Mouse (Mus musculus): Measurements from ENCODE around the gene Fastkd1. TPM values are rescaled to one million over a fixed set of nuclear protein-coding genes. Genes with fewer than 3 reads are reported as not detected.
A peak's percentile ranks its signal among the peaks of the same experiment; 100 is the strongest.
"Not testable (repeated sequence)": the region's sequence is repeated elsewhere in the genome, so short reads cannot be mapped to it uniquely, and the experiment has no call there.

Gene Fastkd1
- 10 to 100 TPM; 15.3 to 16.3 TPM for total RNA-seq (2021)
- long read RNA-seq, experiment 1, partial matches to known transcripts: 2 of 3 reads
- long read RNA-seq, experiment 1, other reads (novel, unspliced or antisense): 1 of 3 reads
- long read RNA-seq, experiment 2, partial matches to known transcripts: 3 of 3 reads
- long read RNA-seq, experiment 2, other reads (novel, unspliced or antisense): 0 of 3 reads

GRCm38 (mm10) chr2:69712981-69713625 lies at the start of gene Fastkd1:
TSS of gene Fastkd1 (minus strand) at chr2:69713516.
- DNase-seq: peak; percentile 75
- intact Hi-C loops (cut with DNase I): no loop called here

GRCm38 (mm10) chr2:69760980-69761379 lies 47.7 kb upstream of the Fastkd1 start:
- intact Hi-C loops (cut with DNase I): no loop called here
- no peak for DNase-seq

GRCm38 (mm10) chr2:69745091-69745490 lies 31.8 kb upstream of the Fastkd1 start:
- intact Hi-C loops (cut with DNase I): no loop called here
- DNase-seq: no peak

GRCm38 (mm10) chr2:69723519-69723825 lies 10.2 kb upstream of the Fastkd1 start:
- no peak for DNase-seq
- intact Hi-C loops (cut with DNase I): no loop called here

- intact Hi-C loops (cut with DNase I): no loop called here
- DNase-seq: peak; percentile 86 to 87
Observed at GRCm38 (mm10) chr2:69722650-69723518, 9.6 kb upstream of the Fastkd1 start.

- DNase-seq: no peak
- intact Hi-C loops (cut with DNase I): no loop called here
Observed at GRCm38 (mm10) chr2:69722273-69722649, 8.9 kb upstream of the Fastkd1 start, which contains the start of gene Ppig. TSS of gene Ppig (plus strand) at chr2:69722545.

- intact Hi-C loops (cut with DNase I): no loop called here
- DNase-seq: no peak
Observed at GRCm38 (mm10) chr2:69719121-69719520, 5.8 kb upstream of the Fastkd1 start.

GRCm38 (mm10) chr2:69716483-69716882 lies 3.2 kb upstream of the Fastkd1 start:
- intact Hi-C loops (cut with DNase I): no loop called here
- DNase-seq: no peak

- no peak for DNase-seq
- intact Hi-C loops (cut with DNase I): no loop called here
Observed at GRCm38 (mm10) chr2:69714126-69714525, 810 bp upstream of the Fastkd1 start.

- intact Hi-C loops (cut with DNase I): no loop called here
- DNase-seq: no peak
Observed at GRCm38 (mm10) chr2:69713626-69714014, 304 bp upstream of the Fastkd1 start.

- intact Hi-C loops (cut with DNase I): no loop called here
- DNase-seq: no peak
Observed at GRCm38 (mm10) chr2:69712171-69712570, 1.1 kb downstream of the Fastkd1 start.

GRCm38 (mm10) chr2:69700446-69700845 lies 12.9 kb downstream of the Fastkd1 start:
- intact Hi-C loops (cut with DNase I): no loop called here
- no peak for DNase-seq

GRCm38 (mm10) chr2:69693501-69693900 lies 19.8 kb downstream of the Fastkd1 start:
- DNase-seq: no peak
- intact Hi-C loops (cut with DNase I): no loop called here

GRCm38 (mm10) chr2:69690843-69691242 lies 22.5 kb downstream of the Fastkd1 start:
- intact Hi-C loops (cut with DNase I): no loop called here
- no peak for DNase-seq

- DNase-seq: no peak
- intact Hi-C loops (cut with DNase I): no loop called here
Observed at GRCm38 (mm10) chr2:69690214-69690613, 23.1 kb downstream of the Fastkd1 start.

- intact Hi-C loops (cut with DNase I): no loop called here
- no peak for DNase-seq
Observed at GRCm38 (mm10) chr2:69684488-69684887, 28.8 kb downstream of the Fastkd1 start.

- DNase-seq: no peak
- intact Hi-C loops (cut with DNase I): no loop called here
Observed at GRCm38 (mm10) chr2:69683036-69683805, 30.1 kb downstream of the Fastkd1 start.

- no peak for DNase-seq
- intact Hi-C loops (cut with DNase I): no loop called here
Observed at GRCm38 (mm10) chr2:69681931-69682330, 31.4 kb downstream of the Fastkd1 start.

GRCm38 (mm10) chr2:69679990-69680389 lies 33.3 kb downstream of the Fastkd1 start:
- intact Hi-C loops (cut with DNase I): loop anchor here (5.0 kb wide), 1 partner anchor 43 kb away; no protein-coding TSS in a partner anchor
- no peak for DNase-seq

GRCm38 (mm10) chr2:69677215-69677614 lies 36.1 kb downstream of the Fastkd1 start:
- intact Hi-C loops (cut with DNase I): loop anchor here (5.0 kb wide), 1 partner anchor 40 kb away; no protein-coding TSS in a partner anchor
- DNase-seq: not testable (repeated sequence)

GRCm38 (mm10) chr2:69676713-69677112 lies 36.6 kb downstream of the Fastkd1 start:
- intact Hi-C loops (cut with DNase I): loop anchor here (5.0 kb wide), 1 partner anchor 39 kb away; no protein-coding TSS in a partner anchor
- no peak for DNase-seq
